Mouse (Mus musculus) liver, adult 2 months (tissue): ENCODE measurements around the gene Dscaml1.
A peak's percentile ranks its signal among the peaks of the same experiment; 100 is the strongest.

ENCODE experiments used
- CTCF ChIP-seq: fragments of 200-500 bp; IDR thresholded peaks from 2 replicates; pipeline ENCODE4 v1.5.1; 2011; ENCODE audit warnings: low read depth, low read length, control low read depth
- POLR2A ChIP-seq: fragments of 200-500 bp; IDR thresholded peaks from 2 replicates; pipeline ENCODE4 v1.6.1; 2011; ENCODE audit warnings: low read length, control low read depth; ENCODE audit not compliant: insufficient read depth; ENCODE audit errors: extremely low read depth

- peak; percentile 92 for TF ChIP-seq CTCF
- TF ChIP-seq POLR2A: no peak
Measured at GRCm38 (mm10) chr9:45412287-45412686, 14.1 kb upstream of the Dscaml1 start.
